Mouse (Mus musculus): ENCODE measurements around the gene Ascc2.

- TF ChIP-seq GATA1 (IDR thresholded peaks at IDR 0.05; ENCODE audit: borderline replicate concordance, low read length) (no peak), FLI1 (IDR thresholded peaks at IDR 0.05; ENCODE audit: low read length) (no peak)
These were observed 81.0 kb downstream of the Ascc2 start for GRCm38 (mm10) chr11:4718548-4718947.

All from megakaryocyte, embryonic 14.5 days (primary cell).